Mouse (Mus musculus) frontal cortex, postnatal 36 days (tissue): ENCODE measurements at regions not wholly inside any gene's neighbourhood (a gene's known extent, or its start where the extent isn't known, plus 50 kb on each side); places are given as distances from the start of the nearest gene placed in this dataset.

Experiments used
- DNase-seq, 2 experiments: peaks; one replicate each; pipeline ENCODE4 v3.0.0; 2022; ENCODE audit warnings: low spot score in 2 of 2

DNA sequence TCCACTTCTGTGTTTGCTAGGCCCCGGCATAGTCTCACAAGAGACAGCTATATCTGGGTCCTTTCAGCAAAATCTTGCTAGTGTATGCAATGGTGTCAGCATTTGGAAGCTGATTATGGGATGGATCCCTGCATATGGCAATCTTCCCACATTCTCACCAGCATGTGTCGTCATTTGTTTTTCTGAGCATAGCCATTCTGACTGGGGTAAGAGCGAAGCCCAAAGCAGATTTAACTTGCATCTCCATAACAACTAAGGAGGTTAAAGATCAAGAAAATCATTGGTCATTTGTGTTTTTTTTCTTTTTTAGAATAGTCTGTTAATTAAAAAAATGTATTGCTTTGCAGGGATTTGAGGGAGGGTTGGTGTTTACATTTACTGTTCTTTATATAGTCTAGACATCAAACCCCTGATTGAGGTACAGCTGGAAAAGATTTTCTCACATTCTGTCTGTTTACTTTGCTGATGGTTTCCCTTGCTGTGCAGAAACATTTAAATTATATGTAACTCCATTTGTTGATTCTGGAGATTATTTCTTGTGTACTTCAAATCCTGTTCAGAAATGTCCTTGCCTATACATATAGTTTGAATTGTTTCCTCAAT, 678.1 kb downstream of the Phex start:
- DNase-seq, result peak in 1 of 2 experiments; percentile 1

- DNase-seq, result peak in 1 of 2 experiments; percentile 6
Observed at GRCm38 (mm10) chrX:156692236-156692635, 722.9 kb downstream of the Phex start.

GRCm38 (mm10) chrX:156677911-156678310, 737.2 kb downstream of the Phex start:
- DNase-seq, result no peak

DNA sequence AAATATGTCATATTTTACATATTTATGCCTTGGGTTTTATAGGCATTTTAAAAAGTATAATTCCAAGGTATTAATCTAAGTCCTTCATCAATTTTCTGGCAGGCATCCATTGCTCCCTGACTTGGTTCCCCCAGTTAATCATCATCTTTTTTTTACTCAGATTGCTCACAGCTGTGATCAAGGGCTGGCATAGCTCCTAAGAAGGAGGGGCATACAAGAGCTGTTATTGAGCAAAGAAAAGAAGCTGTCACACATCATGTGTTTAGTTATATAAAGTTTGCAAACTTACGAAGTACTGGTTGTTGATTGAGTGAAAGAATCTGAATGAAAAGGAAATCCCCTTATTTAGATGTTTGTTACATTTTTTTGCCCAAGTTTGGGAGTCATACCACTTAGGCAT, 741.5 kb downstream of the Phex start:
- DNase-seq, result no peak

GRCm38 (mm10) chrX:156669521-156669920, 745.6 kb downstream of the Phex start:
- no peak for DNase-seq
